Mouse (Mus musculus): ENCODE measurements at regions not wholly inside any gene's neighbourhood (a gene's known extent, or its start where the extent isn't known, plus 50 kb on each side); places are given as distances from the start of the nearest gene placed in this dataset.
A peak's percentile ranks its signal among the peaks of the same experiment; 100 is the strongest.

DNA sequence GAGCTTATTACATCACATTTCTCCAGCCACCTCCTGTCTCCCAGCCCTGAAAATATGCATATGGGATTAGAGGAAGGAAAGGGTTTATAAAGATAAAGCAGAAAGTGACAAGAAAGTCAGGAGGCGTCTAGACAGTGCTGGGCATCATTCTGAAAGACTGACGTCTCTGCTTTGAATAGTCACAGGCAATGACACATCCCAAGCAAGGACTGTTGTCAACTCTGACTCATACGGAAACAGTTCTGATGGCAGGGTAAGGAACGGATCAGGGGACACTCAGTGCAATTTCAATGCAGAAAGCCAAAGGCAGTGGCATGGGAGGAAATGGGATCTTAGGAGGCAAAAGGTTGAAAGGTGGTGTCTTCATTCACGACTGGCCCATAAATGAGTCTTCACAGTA, 380.9 kb upstream of the Cblb start:
- Histone ChIP-seq H3K4me3 (ENCODE audit: low read depth, low read length) (no peak overlapping the region), H3K9me3 (replicated peaks; ENCODE audit: control insufficient read depth, insufficient read depth, low read length, poor library complexity, severe bottlenecking) (no peaks in the 10 kb centered on the region), H3K4me1 (ENCODE audit: control insufficient read depth, insufficient read depth, low read length) (no peaks in the 10 kb centered on the region), H3K27me3 (ENCODE audit: control insufficient read depth, insufficient read depth, low read length, poor library complexity, severe bottlenecking) (no peaks in the 10 kb centered on the region), H3K27ac (ENCODE audit: insufficient read depth, low read length) (no peak overlapping the region), H3K9ac (ENCODE audit: low read depth, poor library complexity, severe bottlenecking) (no peak overlapping the region), H3K36me3 (ENCODE audit: control insufficient read depth, insufficient read depth, low read length, poor library complexity, severe bottlenecking) (no peaks in the 10 kb centered on the region)
- no peak for TF ChIP-seq CTCF (IDR thresholded peaks at IDR 0.05; ENCODE audit: low read depth, low read length)
- TF ChIP-seq POLR2A (IDR thresholded peaks at IDR 0.05; ENCODE audit: insufficient read depth, low read length) = no peak
- no peak for TF ChIP-seq EP300 (IDR thresholded peaks at IDR 0.05; ENCODE audit: insufficient read depth, low read depth, low read length)

- Histone ChIP-seq H3K27ac (ENCODE audit: insufficient read depth, low read length) (no peak overlapping the region), H3K9me3 (replicated peaks; ENCODE audit: control insufficient read depth, insufficient read depth, low read length, poor library complexity, severe bottlenecking) (no peaks in the 10 kb centered on the region), H3K4me3 (ENCODE audit: low read depth, low read length) (no peak overlapping the region), H3K4me1 (ENCODE audit: control insufficient read depth, insufficient read depth, low read length) (no peaks in the 10 kb centered on the region), H3K36me3 (ENCODE audit: control insufficient read depth, insufficient read depth, low read length, poor library complexity, severe bottlenecking) (no peaks in the 10 kb centered on the region), H3K9ac (ENCODE audit: low read depth, poor library complexity, severe bottlenecking) (no peak overlapping the region), H3K27me3 (ENCODE audit: control insufficient read depth, insufficient read depth, low read length, poor library complexity, severe bottlenecking) (no peaks in the 10 kb centered on the region)
- TF ChIP-seq POLR2A (IDR thresholded peaks at IDR 0.05; ENCODE audit: insufficient read depth, low read length) (no peak), EP300 (IDR thresholded peaks at IDR 0.05; ENCODE audit: insufficient read depth, low read depth, low read length) (no peak), CTCF (IDR thresholded peaks at IDR 0.05; ENCODE audit: low read depth, low read length) (no peak)
Observed at GRCm38 (mm10) chr16:51650683-51651082, 380.3 kb upstream of the Cblb start.

DNA sequence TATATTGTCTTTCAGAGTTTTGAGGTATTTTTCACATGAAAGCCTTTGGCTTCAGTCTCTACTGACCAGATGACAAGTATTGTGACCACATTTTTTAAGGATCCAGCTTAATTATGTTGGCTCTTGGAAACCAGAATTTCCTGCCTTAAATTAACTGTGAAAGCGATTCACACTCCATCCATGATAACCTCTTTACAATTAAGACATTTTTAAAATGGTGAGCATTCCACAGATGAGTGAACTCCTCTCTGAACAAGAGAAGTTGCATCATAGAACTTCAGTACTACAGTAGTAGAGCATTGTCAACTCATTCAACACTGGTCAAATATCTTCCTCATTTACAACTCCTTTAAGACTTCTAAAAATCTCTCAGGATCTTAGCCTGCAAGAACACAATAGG, 369.3 kb upstream of the Cblb start:
- no peak overlapping the region for H3K4me3 ChIP-seq (ENCODE audit: low read depth, low read length)
- H3K36me3 ChIP-seq (ENCODE audit: control insufficient read depth, insufficient read depth, low read length, poor library complexity, severe bottlenecking) = no peaks in the 10 kb centered on the region
- H3K27me3 ChIP-seq (ENCODE audit: control insufficient read depth, insufficient read depth, low read length, poor library complexity, severe bottlenecking) = no peaks in the 10 kb centered on the region
- TF ChIP-seq CTCF (IDR thresholded peaks at IDR 0.05; ENCODE audit: low read depth, low read length) (no peak), EP300 (IDR thresholded peaks at IDR 0.05; ENCODE audit: insufficient read depth, low read depth, low read length) (no peak), POLR2A (IDR thresholded peaks at IDR 0.05; ENCODE audit: insufficient read depth, low read length) (no peak)
- no peak overlapping the region for H3K9ac ChIP-seq (ENCODE audit: low read depth, poor library complexity, severe bottlenecking)
- no peaks in the 10 kb centered on the region for H3K4me1 ChIP-seq (ENCODE audit: control insufficient read depth, insufficient read depth, low read length)
- peaks cover 3% of the 10 kb centered on the region; the same call in 1 of the 2 replicates for H3K9me3 ChIP-seq (replicated peaks; ENCODE audit: control insufficient read depth, insufficient read depth, low read length, poor library complexity, severe bottlenecking)
- no peak overlapping the region for H3K27ac ChIP-seq (ENCODE audit: insufficient read depth, low read length)

GRCm38 (mm10) chr16:51664325-51664724, 366.7 kb upstream of the Cblb start:
- Histone ChIP-seq H3K27me3 (ENCODE audit: control insufficient read depth, insufficient read depth, low read length, poor library complexity, severe bottlenecking) (no peaks in the 10 kb centered on the region), H3K27ac (ENCODE audit: insufficient read depth, low read length) (no peak overlapping the region), H3K36me3 (ENCODE audit: control insufficient read depth, insufficient read depth, low read length, poor library complexity, severe bottlenecking) (no peaks in the 10 kb centered on the region), H3K9me3 (replicated peaks; ENCODE audit: control insufficient read depth, insufficient read depth, low read length, poor library complexity, severe bottlenecking) (peaks cover 3% of the 10 kb centered on the region; the same call in 1 of the 2 replicates), H3K4me3 (ENCODE audit: low read depth, low read length) (no peak overlapping the region), H3K9ac (ENCODE audit: low read depth, poor library complexity, severe bottlenecking) (no peak overlapping the region), H3K4me1 (ENCODE audit: control insufficient read depth, insufficient read depth, low read length) (no peaks in the 10 kb centered on the region)
- TF ChIP-seq POLR2A (IDR thresholded peaks at IDR 0.05; ENCODE audit: insufficient read depth, low read length) (no peak), EP300 (IDR thresholded peaks at IDR 0.05; ENCODE audit: insufficient read depth, low read depth, low read length) (0 out of 2 replicates have a peak, but pooled peaks have one; percentile 6), CTCF (IDR thresholded peaks at IDR 0.05; ENCODE audit: low read depth, low read length) (no peak)

- Histone ChIP-seq H3K4me1 (ENCODE audit: control insufficient read depth, insufficient read depth, low read length) (no peaks in the 10 kb centered on the region), H3K9me3 (replicated peaks; ENCODE audit: control insufficient read depth, insufficient read depth, low read length, poor library complexity, severe bottlenecking) (no peaks in the 10 kb centered on the region), H3K36me3 (ENCODE audit: control insufficient read depth, insufficient read depth, low read length, poor library complexity, severe bottlenecking) (no peaks in the 10 kb centered on the region), H3K27ac (ENCODE audit: insufficient read depth, low read length) (no peak overlapping the region), H3K9ac (ENCODE audit: low read depth, poor library complexity, severe bottlenecking) (no peak overlapping the region), H3K4me3 (ENCODE audit: low read depth, low read length) (no peak overlapping the region), H3K27me3 (ENCODE audit: control insufficient read depth, insufficient read depth, low read length, poor library complexity, severe bottlenecking) (no peaks in the 10 kb centered on the region)
- TF ChIP-seq EP300 (IDR thresholded peaks at IDR 0.05; ENCODE audit: insufficient read depth, low read depth, low read length) (no peak), CTCF (IDR thresholded peaks at IDR 0.05; ENCODE audit: low read depth, low read length) (no peak), POLR2A (IDR thresholded peaks at IDR 0.05; ENCODE audit: insufficient read depth, low read length) (no peak)
Observed at GRCm38 (mm10) chr16:51675101-51675500, 355.9 kb upstream of the Cblb start.

DNA sequence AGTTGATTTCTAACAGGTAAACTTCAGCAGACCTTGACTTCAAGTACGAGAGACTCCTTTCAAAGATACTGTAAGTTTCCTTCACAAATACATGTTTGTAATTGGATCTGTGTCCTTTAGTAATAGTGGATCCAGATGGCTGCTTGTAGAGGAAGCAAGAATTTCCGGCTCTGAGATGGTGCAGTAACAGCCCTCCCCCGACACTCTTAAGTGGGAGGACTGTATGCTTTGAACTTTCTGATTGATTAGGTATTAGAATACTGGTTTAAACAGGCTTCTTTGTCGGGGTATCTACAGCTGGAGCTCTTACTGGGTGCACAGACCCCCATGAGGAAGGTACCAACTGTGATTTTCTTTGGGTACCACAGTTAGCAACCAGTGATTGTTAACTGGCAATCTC, 355.0 kb upstream of the Cblb start:
- no peak overlapping the region for H3K9ac ChIP-seq (ENCODE audit: low read depth, poor library complexity, severe bottlenecking)
- no peak for TF ChIP-seq EP300 (IDR thresholded peaks at IDR 0.05; ENCODE audit: insufficient read depth, low read depth, low read length)
- no peak for TF ChIP-seq CTCF (IDR thresholded peaks at IDR 0.05; ENCODE audit: low read depth, low read length)
- TF ChIP-seq POLR2A (IDR thresholded peaks at IDR 0.05; ENCODE audit: insufficient read depth, low read length) = no peak

More for the DNA sequence above, 355.0 kb upstream of the Cblb start:
- Histone ChIP-seq H3K4me1 (ENCODE audit: control insufficient read depth, insufficient read depth, low read length) (no peaks in the 10 kb centered on the region), H3K27ac (ENCODE audit: insufficient read depth, low read length) (no peak overlapping the region), H3K27me3 (ENCODE audit: control insufficient read depth, insufficient read depth, low read length, poor library complexity, severe bottlenecking) (no peaks in the 10 kb centered on the region), H3K4me3 (ENCODE audit: low read depth, low read length) (no peak overlapping the region), H3K9me3 (replicated peaks; ENCODE audit: control insufficient read depth, insufficient read depth, low read length, poor library complexity, severe bottlenecking) (no peaks in the 10 kb centered on the region), H3K36me3 (ENCODE audit: control insufficient read depth, insufficient read depth, low read length, poor library complexity, severe bottlenecking) (no peaks in the 10 kb centered on the region)
